Mouse (Mus musculus) limb, embryonic 15.5 days (tissue): ENCODE results near the gene Gpr50. TPM values are rescaled to one million over a fixed set of nuclear protein-coding genes. Genes with fewer than 3 reads are reported as not detected.

Experiments
- ATAC-seq: fragments of 200-750 bp; cut with Nextera tagmentation; 2 replicates; pipeline ENCODE4 v1.8.0; 2017; ENCODE audit warnings: low read depth, moderate TSS enrichment; ENCODE audit not compliant: insufficient number of reproducible peaks, low FRiP score, low TSS enrichment
- H3K27ac ChIP-seq: fragments of 300-500 bp; sonication (generic); 2 replicates; pipeline ENCODE4 v1.5.1; 2015; ENCODE audit warnings: moderate library complexity, mild to moderate bottlenecking, inconsistent platforms
- H3K27me3 ChIP-seq: fragments of 300-500 bp; sonication (generic); 2 replicates; pipeline ENCODE4 v1.6.1; 2015; ENCODE audit warnings: inconsistent platforms
- H3K36me3 ChIP-seq: fragments of 300-500 bp; sonication (generic); 2 replicates; pipeline ENCODE4 v1.6.1; 2015; ENCODE audit warnings: inconsistent platforms
- H3K4me1 ChIP-seq: fragments of 300-500 bp; sonication (generic); 2 replicates; pipeline ENCODE4 v1.6.1; 2015; ENCODE audit warnings: inconsistent platforms
- H3K4me2 ChIP-seq: fragments of 300-500 bp; sonication (generic); 2 replicates; pipeline ENCODE4 v1.6.1; 2015; ENCODE audit warnings: mild to moderate bottlenecking, inconsistent platforms
- H3K4me3 ChIP-seq: fragments of 300-500 bp; sonication (generic); 2 replicates; pipeline ENCODE4 v1.5.1; 2015; ENCODE audit warnings: mild to moderate bottlenecking, inconsistent platforms
- H3K9ac ChIP-seq: fragments of 300-500 bp; sonication (generic); 2 replicates; pipeline ENCODE4 v1.6.1; 2015; ENCODE audit warnings: inconsistent platforms
- H3K9me3 ChIP-seq: fragments of 300-500 bp; sonication (generic); 2 replicates; pipeline ENCODE4 v1.6.1; 2016; ENCODE audit warnings: inconsistent platforms
- WGBS: fragments of 180-500 bp; shearing (Covaris S2); methylation state at CpG from one replicate; pipeline ENCODE4 v1.1.7; 2015; 5-methylcytosine and 5-hydroxymethylcytosine counted together
- polyA plus RNA-seq: library from polyadenylated mRNA; unstranded; fragments of >200 nt; fragmentation: Nextera tagmentation; extraction: Ambion mirVana; gene quantifications from 2 replicates; pipeline ENCODE4 v1.2.1, GENCODE M21; 2015

Gpr50 gene
- polyA plus RNA-seq, result 1.2 and 3.0 TPM in 2 replicates

- no peak for ATAC-seq
- H3K9ac ChIP-seq, result no peak within 1 kb of the TSS
- peak within 1 kb of the TSS; percentile 62 for H3K4me2 ChIP-seq
Measured at GRCm38 (mm10) chrX:71663374-71663773, at the start of gene Gpr50. Gene Gpr50, plus strand, starts transcription at chrX:71663667.

GRCm38 (mm10) chrX:71622286-71622685 lies 41.2 kb upstream of the Gpr50 start:
- Histone ChIP-seq H3K4me3 (no peak overlapping the region), H3K9ac (no peak overlapping the region), H3K9me3 (no peaks in the 10 kb centered on the region), H3K4me2 (no peak overlapping the region), H3K27ac (no peak overlapping the region), H3K36me3 (no peaks in the 10 kb centered on the region), H3K27me3 (no peaks in the 10 kb centered on the region), H3K4me1 (no peaks in the 10 kb centered on the region)
- 63% methylated on average over 1 of the region's 1 CpGs for WGBS
- ATAC-seq, result no peak

More at GRCm38 (mm10) chrX:71663374-71663773, at the start of gene Gpr50:
- Histone ChIP-seq H3K27ac (no peak within 1 kb of the TSS), H3K4me3 (peak within 1 kb of the TSS; percentile 44), H3K9me3 (no peaks in the 10 kb centered on the region), H3K27me3 (peaks cover 84% of the 10 kb centered on the region), H3K4me1 (0 out of 2 replicates have a peak, but pooled peaks cover 6% of the 10 kb centered on the region), H3K36me3 (no peaks in the 10 kb centered on the region)
- WGBS, result 27% methylated on average over 9 of the region's 9 CpGs

- H3K9ac ChIP-seq, result no peak overlapping the region
- no peak for ATAC-seq
Measured at GRCm38 (mm10) chrX:71623843-71624242, 39.6 kb upstream of the Gpr50 start.

GRCm38 (mm10) chrX:71628306-71628705 lies 35.2 kb upstream of the Gpr50 start:
- WGBS, result 15% methylated on average over 4 of the region's 4 CpGs
- no peak overlapping the region for H3K9ac ChIP-seq
- no peak overlapping the region for H3K27ac ChIP-seq
- H3K4me3 ChIP-seq, result no peak overlapping the region
- no peaks in the 10 kb centered on the region for H3K36me3 ChIP-seq
- ATAC-seq, result no peak
- no peaks in the 10 kb centered on the region for H3K9me3 ChIP-seq
- no peaks in the 10 kb centered on the region for H3K4me1 ChIP-seq
- H3K4me2 ChIP-seq, result no peak overlapping the region
- H3K27me3 ChIP-seq, result no peaks in the 10 kb centered on the region

More at GRCm38 (mm10) chrX:71623843-71624242, 39.6 kb upstream of the Gpr50 start:
- 18% methylated on average over 1 of the region's 1 CpGs for WGBS
- Histone ChIP-seq H3K4me2 (no peak overlapping the region), H3K27ac (no peak overlapping the region), H3K9me3 (no peaks in the 10 kb centered on the region), H3K4me1 (no peaks in the 10 kb centered on the region), H3K36me3 (no peaks in the 10 kb centered on the region), H3K4me3 (no peak overlapping the region), H3K27me3 (no peaks in the 10 kb centered on the region)

GRCm38 (mm10) chrX:71630709-71631108 lies 32.8 kb upstream of the Gpr50 start:
- Histone ChIP-seq H3K27me3 (no peaks in the 10 kb centered on the region), H3K9me3 (no peaks in the 10 kb centered on the region), H3K27ac (no peak overlapping the region), H3K4me3 (no peak overlapping the region), H3K36me3 (no peaks in the 10 kb centered on the region), H3K4me1 (no peaks in the 10 kb centered on the region), H3K9ac (no peak overlapping the region), H3K4me2 (no peak overlapping the region)
- WGBS, result 72% methylated on average over 4 of the region's 4 CpGs
- no peak for ATAC-seq

- H3K4me3 ChIP-seq, result no peak overlapping the region
- no peaks in the 10 kb centered on the region for H3K9me3 ChIP-seq
- H3K4me1 ChIP-seq, result no peaks in the 10 kb centered on the region
- 66% methylated on average over 1 of the region's 1 CpGs for WGBS
- no peak overlapping the region for H3K27ac ChIP-seq
- ATAC-seq, result no peak
- no peaks in the 10 kb centered on the region for H3K27me3 ChIP-seq
- H3K36me3 ChIP-seq, result no peaks in the 10 kb centered on the region
- H3K9ac ChIP-seq, result no peak overlapping the region
- no peak overlapping the region for H3K4me2 ChIP-seq
Measured at GRCm38 (mm10) chrX:71631130-71631529, 32.3 kb upstream of the Gpr50 start.

GRCm38 (mm10) chrX:71647958-71648357 lies 15.5 kb upstream of the Gpr50 start:
- Histone ChIP-seq H3K36me3 (no peaks in the 10 kb centered on the region), H3K9me3 (no peaks in the 10 kb centered on the region), H3K27ac (no peak overlapping the region), H3K4me3 (no peak overlapping the region), H3K4me1 (0 out of 2 replicates have a peak, but pooled peaks cover 2% of the 10 kb centered on the region), H3K27me3 (0 out of 2 replicates have a peak, but pooled peaks cover 5% of the 10 kb centered on the region), H3K9ac (no peak overlapping the region), H3K4me2 (no peak overlapping the region)
- ATAC-seq, result no peak
- WGBS, result 2% methylated on average over 6 of the region's 6 CpGs

GRCm38 (mm10) chrX:71648434-71648833 lies 15.0 kb upstream of the Gpr50 start:
- 0 out of 2 replicates have a peak, but pooled peaks cover 5% of the 10 kb centered on the region for H3K27me3 ChIP-seq
- no peaks in the 10 kb centered on the region for H3K36me3 ChIP-seq
- H3K4me3 ChIP-seq, result no peak overlapping the region
- 9% methylated on average over 1 of the region's 1 CpGs for WGBS
- H3K9ac ChIP-seq, result no peak overlapping the region
- H3K9me3 ChIP-seq, result no peaks in the 10 kb centered on the region
- no peak overlapping the region for H3K4me2 ChIP-seq
- H3K4me1 ChIP-seq, result 0 out of 2 replicates have a peak, but pooled peaks cover 2% of the 10 kb centered on the region
- no peak for ATAC-seq
- no peak overlapping the region for H3K27ac ChIP-seq

- whole genome bisulfite sequencing, result 42% methylated on average over 6 of the region's 6 CpGs
- Histone ChIP-seq H3K4me1 (0 out of 2 replicates have a peak, but pooled peaks cover 2% of the 10 kb centered on the region), H3K27ac (no peak overlapping the region), H3K4me2 (no peak overlapping the region), H3K9me3 (no peaks in the 10 kb centered on the region), H3K4me3 (no peak overlapping the region), H3K36me3 (no peaks in the 10 kb centered on the region), H3K9ac (no peak overlapping the region), H3K27me3 (0 out of 2 replicates have a peak, but pooled peaks cover 5% of the 10 kb centered on the region)
- no peak for ATAC-seq
Measured at GRCm38 (mm10) chrX:71648848-71649454, 14.5 kb upstream of the Gpr50 start.

- no peaks in the 10 kb centered on the region for H3K36me3 ChIP-seq
- ATAC-seq, result no peak
- H3K9me3 ChIP-seq, result no peaks in the 10 kb centered on the region
- no peak overlapping the region for H3K9ac ChIP-seq
- H3K4me1 ChIP-seq, result 0 out of 2 replicates have a peak, but pooled peaks cover 2% of the 10 kb centered on the region
- no peak overlapping the region for H3K27ac ChIP-seq
- WGBS, result 56% methylated on average over 8 of the region's 8 CpGs
- no peak overlapping the region for H3K4me2 ChIP-seq
- no peak overlapping the region for H3K4me3 ChIP-seq
- H3K27me3 ChIP-seq, result 0 out of 2 replicates have a peak, but pooled peaks cover 5% of the 10 kb centered on the region
Measured at GRCm38 (mm10) chrX:71649993-71650392, 13.5 kb upstream of the Gpr50 start.

- Histone ChIP-seq H3K9me3 (no peaks in the 10 kb centered on the region), H3K4me1 (0 out of 2 replicates have a peak, but pooled peaks cover 6% of the 10 kb centered on the region), H3K27ac (no peak overlapping the region), H3K9ac (no peak overlapping the region), H3K27me3 (peaks cover 69% of the 10 kb centered on the region), H3K4me2 (no peak overlapping the region), H3K36me3 (no peaks in the 10 kb centered on the region), H3K4me3 (no peak overlapping the region)
- no peak for ATAC-seq
- 31% methylated on average over 14 of the region's 14 CpGs for WGBS
Measured at GRCm38 (mm10) chrX:71661794-71662193, 1.7 kb upstream of the Gpr50 start.

- H3K4me2 ChIP-seq, result peak overlapping the region; percentile 62
- H3K36me3 ChIP-seq, result no peaks in the 10 kb centered on the region
- peak overlapping the region; percentile 44 for H3K4me3 ChIP-seq
- H3K4me1 ChIP-seq, result 0 out of 2 replicates have a peak, but pooled peaks cover 6% of the 10 kb centered on the region
- H3K27me3 ChIP-seq, result peaks cover 83% of the 10 kb centered on the region
- no peak for ATAC-seq
- H3K27ac ChIP-seq, result no peak overlapping the region
- WGBS, result 25% methylated on average over 74 of the region's 76 CpGs
- H3K9me3 ChIP-seq, result no peaks in the 10 kb centered on the region
- no peak overlapping the region for H3K9ac ChIP-seq
Measured at GRCm38 (mm10) chrX:71663871-71664687, 612 bp downstream of the Gpr50 start.
